Mouse (Mus musculus) embryonic fibroblast, embryonic 13.5 days (primary cell): ENCODE data around the gene Frat1. TPM values are rescaled to one million over a fixed set of nuclear protein-coding genes. Genes with fewer than 3 reads are reported as not detected.

Experiments used
- H3K27ac ChIP-seq: 2 replicates; pipeline ENCODE4 v1.5.1; 2012; ENCODE audit warnings: low read length, control low read depth, inconsistent platforms; ENCODE audit not compliant: insufficient read depth
- H3K4me1 ChIP-seq: 2 replicates; pipeline ENCODE4 v1.6.1; 2011; ENCODE audit warnings: low read length; ENCODE audit not compliant: control insufficient read depth, insufficient read depth
- H3K4me3 ChIP-seq: 2 replicates; pipeline ENCODE4 v1.5.1; 2011; ENCODE audit warnings: mild to moderate bottlenecking, control low read depth, low read length; ENCODE audit not compliant: insufficient read depth
- CTCF ChIP-seq: IDR thresholded peaks from 2 replicates; pipeline ENCODE4 v1.5.1; 2011; ENCODE audit warnings: mild to moderate bottlenecking, control low read depth, low read length, moderate library complexity, borderline replicate concordance; ENCODE audit not compliant: insufficient read depth
- POLR2A ChIP-seq: IDR thresholded peaks from 2 replicates; pipeline ENCODE4 v1.6.1; 2011; ENCODE audit warnings: low read depth, mild to moderate bottlenecking, control low read depth, low read length, moderate library complexity
- polyA plus RNA-seq: library from polyadenylated mRNA; stranded (reverse); fragments of >200 nt; gene quantifications from 2 replicates; pipeline ENCODE4 v1.2.4, GENCODE M21; 2011; ENCODE audit warnings: low read depth; ENCODE audit not compliant: missing spikeins, insufficient read length

The Frat1 gene
- polyA plus RNA-seq, 1 experiment: 0.26 TPM

DNA sequence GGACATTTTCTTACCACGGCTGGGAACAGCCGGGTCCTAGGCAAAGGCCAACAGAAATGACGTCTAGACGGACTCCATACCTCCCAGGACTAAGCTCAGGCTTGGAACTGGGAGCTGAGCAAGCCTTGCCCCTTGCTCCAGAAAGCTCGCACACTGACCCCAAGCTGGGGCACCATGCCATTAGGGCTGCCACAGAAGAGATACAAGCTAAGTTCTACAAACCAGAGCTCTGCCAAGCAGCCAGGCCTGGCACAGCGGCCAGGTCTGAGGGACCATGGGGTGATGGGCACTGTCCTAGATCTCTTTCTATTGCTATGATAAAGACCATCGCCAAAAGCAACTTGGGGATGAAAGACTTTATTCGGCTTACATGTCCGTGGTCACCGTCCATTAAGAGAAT lies 17.2 kb upstream of the Frat1 start:
- Histone ChIP-seq H3K4me3 (no peak overlapping the region), H3K4me1 (0 out of 2 replicates have a peak, but pooled peaks cover 2% of the 10 kb centered on the region), H3K27ac (no peak overlapping the region)
- no peak for TF ChIP-seq POLR2A
- no peak for TF ChIP-seq CTCF

DNA sequence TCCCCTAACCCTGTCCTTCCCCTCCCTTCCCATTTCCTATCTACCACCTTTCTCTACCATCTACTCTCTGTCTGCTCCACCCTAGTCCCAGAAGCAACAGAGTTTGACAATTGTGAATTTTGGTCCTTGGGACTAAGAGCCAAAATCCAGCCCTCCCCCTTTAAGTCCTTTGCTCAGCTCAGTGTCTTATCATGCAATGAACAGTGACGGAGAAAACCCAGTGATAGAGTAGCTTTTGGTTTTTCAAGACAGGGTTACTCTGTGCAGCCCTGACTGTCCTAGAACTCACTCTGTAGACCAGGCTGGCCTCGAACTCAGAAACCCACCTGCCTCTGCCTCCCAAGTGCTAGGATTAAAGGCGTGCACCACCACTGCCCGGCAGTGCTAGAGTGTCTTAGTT lies 16.4 kb upstream of the Frat1 start:
- no peak overlapping the region for H3K27ac ChIP-seq
- no peak for TF ChIP-seq CTCF
- TF ChIP-seq POLR2A: no peak
- no peak overlapping the region for H3K4me3 ChIP-seq
- H3K4me1 ChIP-seq: 0 out of 2 replicates have a peak, but pooled peaks cover 2% of the 10 kb centered on the region

DNA sequence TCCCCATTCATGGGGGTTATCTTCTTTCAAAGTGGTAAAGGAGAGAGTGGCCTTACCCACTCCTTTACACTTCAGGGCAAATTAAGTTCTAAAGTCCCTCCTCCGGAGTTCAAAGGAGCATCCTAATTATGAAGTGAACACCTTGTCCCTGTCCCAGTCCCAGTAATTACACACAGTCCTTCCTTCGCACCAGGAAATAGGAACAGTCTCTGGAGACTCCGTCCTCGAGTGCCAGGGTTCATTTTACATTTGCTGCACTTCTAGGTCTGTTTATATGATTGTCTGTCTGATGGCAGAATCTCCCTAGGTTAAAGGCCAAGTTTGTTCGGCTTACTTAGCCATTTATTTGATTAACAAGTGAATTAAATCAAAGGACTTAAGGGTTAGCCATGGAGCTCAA lies 13.4 kb upstream of the Frat1 start:
- TF ChIP-seq CTCF (no peak), POLR2A (no peak)
- H3K4me3 ChIP-seq: no peak overlapping the region
- no peak overlapping the region for H3K27ac ChIP-seq
- 0 out of 2 replicates have a peak, but pooled peaks cover 2% of the 10 kb centered on the region for H3K4me1 ChIP-seq

- Histone ChIP-seq H3K27ac (no peak overlapping the region), H3K4me3 (no peak overlapping the region), H3K4me1 (0 out of 2 replicates have a peak, but pooled peaks cover 2% of the 10 kb centered on the region)
- TF ChIP-seq CTCF: no peak
- TF ChIP-seq POLR2A: no peak
Observed at GRCm38 (mm10) chr19:41816915-41817314, 12.9 kb upstream of the Frat1 start.

DNA sequence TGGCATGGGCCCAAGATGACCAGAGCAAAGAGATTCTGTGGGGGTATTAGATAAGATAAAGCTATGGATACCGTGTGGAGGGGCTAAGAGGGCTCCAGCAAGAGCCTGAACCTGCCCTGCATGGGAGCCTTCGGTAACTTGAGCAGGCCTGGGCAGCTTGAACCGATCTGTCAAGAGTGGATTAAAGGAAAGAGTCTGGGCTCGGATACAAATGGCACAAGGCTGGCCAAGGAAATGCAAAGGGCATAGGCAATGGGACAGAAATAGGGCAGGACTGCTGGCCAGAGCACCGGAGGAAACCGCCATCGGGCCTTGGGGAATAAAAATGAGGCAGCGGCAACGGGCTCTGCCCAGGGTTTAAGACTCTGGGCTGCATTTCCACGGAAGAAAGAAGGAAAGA lies 12.4 kb upstream of the Frat1 start:
- H3K4me1 ChIP-seq: 0 out of 2 replicates have a peak, but pooled peaks cover 2% of the 10 kb centered on the region
- TF ChIP-seq CTCF: no peak
- H3K27ac ChIP-seq: no peak overlapping the region
- H3K4me3 ChIP-seq: no peak overlapping the region

DNA sequence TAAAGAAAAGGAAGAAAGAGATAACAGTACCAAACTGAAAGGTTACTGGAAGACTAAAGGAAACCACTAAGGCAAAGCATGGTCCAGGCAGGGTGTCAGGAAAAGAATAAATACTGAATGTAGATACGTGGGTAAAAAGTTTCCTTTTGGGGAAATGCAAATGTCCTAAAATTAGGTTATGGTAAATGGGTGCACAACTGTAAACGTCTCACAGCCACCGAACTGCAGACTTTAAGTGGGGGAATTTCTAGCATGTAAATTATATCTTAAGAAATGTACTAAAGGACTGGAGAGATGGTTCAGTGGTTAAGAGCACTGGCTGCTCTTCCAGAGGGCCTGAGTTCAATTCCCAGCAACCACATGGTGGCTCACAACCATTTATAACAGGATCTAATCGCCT lies 11.0 kb upstream of the Frat1 start:
- TF ChIP-seq CTCF (no peak), POLR2A (no peak)
- no peak overlapping the region for H3K4me3 ChIP-seq
- no peak overlapping the region for H3K27ac ChIP-seq
- 0 out of 2 replicates have a peak, but pooled peaks cover 2% of the 10 kb centered on the region for H3K4me1 ChIP-seq

DNA sequence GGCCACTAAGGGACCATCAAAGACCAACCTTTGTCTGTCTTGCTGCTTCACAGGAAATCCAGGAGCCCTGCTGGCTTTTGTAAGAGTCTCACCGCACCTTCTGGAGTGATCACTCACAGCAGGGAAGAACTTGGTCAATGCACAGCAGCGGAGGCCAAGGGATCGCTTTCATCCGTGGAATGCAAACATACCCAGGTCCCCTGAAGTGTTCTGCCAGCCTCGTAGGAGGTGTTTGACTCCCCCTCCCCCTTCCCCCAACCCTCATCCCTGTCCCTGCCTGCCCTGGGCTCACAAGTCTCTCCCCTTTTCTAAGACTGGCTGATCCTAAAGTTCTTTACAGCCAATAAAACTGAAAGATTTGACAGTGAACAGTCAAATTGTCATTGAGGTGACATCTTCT lies 8.3 kb upstream of the Frat1 start:
- Histone ChIP-seq H3K4me3 (no peak overlapping the region), H3K4me1 (0 out of 2 replicates have a peak, but pooled peaks cover 2% of the 10 kb centered on the region), H3K27ac (no peak overlapping the region)
- TF ChIP-seq CTCF (no peak), POLR2A (no peak)

DNA sequence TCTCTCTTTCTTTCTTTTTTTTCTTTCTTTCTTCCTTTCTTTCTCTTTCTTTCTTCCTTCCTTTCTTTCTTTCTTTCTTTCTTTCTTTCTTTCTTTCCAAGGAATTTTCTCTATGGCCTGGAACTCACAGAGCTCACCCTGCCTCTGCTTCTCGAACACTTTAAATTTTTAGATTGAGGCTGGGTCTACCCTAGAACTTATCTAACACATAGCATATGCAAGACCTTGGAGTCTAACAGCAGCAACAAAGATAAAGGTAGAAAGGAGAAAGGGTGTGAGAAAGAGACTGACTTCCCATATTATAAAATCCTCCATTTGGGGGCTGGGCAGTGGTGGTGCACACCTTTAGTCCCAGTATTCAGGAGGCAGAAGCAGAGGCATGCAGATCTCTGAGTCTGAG lies 7.2 kb upstream of the Frat1 start:
- Histone ChIP-seq H3K4me3 (no peak overlapping the region), H3K4me1 (no peaks in the 10 kb centered on the region), H3K27ac (no peak overlapping the region)
- TF ChIP-seq POLR2A (no peak), CTCF (no peak)

- H3K4me1 ChIP-seq: no peaks in the 10 kb centered on the region
- no peak overlapping the region for H3K4me3 ChIP-seq
- TF ChIP-seq POLR2A: no peak
- TF ChIP-seq CTCF: no peak
Observed at GRCm38 (mm10) chr19:41824950-41825349, 4.8 kb upstream of the Frat1 start.

DNA sequence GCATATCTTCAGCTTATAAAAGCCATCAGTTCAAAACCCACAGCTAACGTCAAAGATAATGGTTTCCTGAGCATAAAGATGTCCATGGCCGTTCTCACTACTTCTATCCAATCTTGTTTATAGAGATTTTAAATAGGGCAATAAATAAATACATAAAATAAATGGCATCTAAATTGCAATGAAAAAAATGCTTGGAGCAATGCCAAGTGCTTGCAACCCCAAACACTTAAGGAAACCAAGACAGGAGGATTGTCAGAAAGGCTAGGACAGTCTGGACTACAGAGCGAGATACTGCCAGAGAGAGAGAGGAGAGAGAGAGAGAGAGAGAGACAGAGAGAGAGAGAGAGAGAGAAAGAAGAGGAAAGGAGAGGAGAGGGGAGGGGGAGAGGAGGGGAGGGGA lies 3.2 kb upstream of the Frat1 start:
- TF ChIP-seq CTCF: no peak
- TF ChIP-seq POLR2A: no peak
- H3K4me3 ChIP-seq: no peak overlapping the region
- H3K4me1 ChIP-seq: no peaks in the 10 kb centered on the region
- no peak overlapping the region for H3K27ac ChIP-seq

More at GRCm38 (mm10) chr19:41824950-41825349, 4.8 kb upstream of the Frat1 start:
- H3K27ac ChIP-seq: no peak overlapping the region

GRCm38 (mm10) chr19:41828941-41829340 lies 829 bp upstream of the Frat1 start:
- H3K27ac ChIP-seq: no peak overlapping the region
- no peaks in the 10 kb centered on the region for H3K4me1 ChIP-seq
- no peak overlapping the region for H3K4me3 ChIP-seq
- no peak for TF ChIP-seq CTCF
- no peak for TF ChIP-seq POLR2A
